Mouse (Mus musculus) colon, adult 2 months (tissue): ENCODE measurements around the gene Gm28434. TPM values are rescaled to one million over a fixed set of nuclear protein-coding genes. Genes with fewer than 3 reads are reported as not detected.

ENCODE experiments used
- polyA plus RNA-seq: library from polyadenylated mRNA; depleted of rRNA; stranded (reverse); fragments of >200 nt; gene quantifications from 2 replicates; pipeline ENCODE4 v1.2.3, GENCODE M21; 2012; rRNA removed

Gene Gm28434
- polyA plus RNA-seq, result not detected in 2 replicates

GRCm38 (mm10) chr5:87969201-87969600, at the start of gene Gm28434, which contains the start of gene 2310003L06Rik:
Gene Gm28434 (plus strand): TSS chr5:87969517.
Gene 2310003L06Rik (plus strand): TSS chr5:87969459.

DNA sequence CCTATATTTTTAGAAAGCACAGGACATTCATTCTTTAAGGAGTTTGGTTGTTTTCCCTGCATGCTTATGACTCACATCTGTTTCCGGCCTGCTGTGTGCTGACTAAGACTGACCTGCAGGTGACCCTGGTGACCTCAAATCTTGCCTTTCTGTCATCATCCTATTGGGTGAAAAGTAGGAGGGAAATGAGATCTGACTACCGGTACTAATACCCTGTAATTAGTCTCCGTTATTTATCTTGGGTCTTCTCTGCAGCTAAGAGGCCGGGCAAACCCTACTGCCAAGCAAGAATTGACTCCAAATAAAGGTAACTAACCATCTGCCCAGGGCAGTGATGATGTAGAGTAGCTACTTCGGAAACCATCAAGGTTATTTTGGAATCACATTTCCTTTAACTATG, 43.9 kb upstream of the Gm28434 start, which contains the start of gene Csn3:
Gene Csn3, plus strand, starts transcription at position 208 of the 400 bp plus-strand sequence.

GRCm38 (mm10) chr5:87979139-87979538, 9.8 kb downstream of the Gm28434 start, which contains the start of gene Cabs1:
Gene Cabs1 (plus strand): TSS chr5:87979439.

DNA sequence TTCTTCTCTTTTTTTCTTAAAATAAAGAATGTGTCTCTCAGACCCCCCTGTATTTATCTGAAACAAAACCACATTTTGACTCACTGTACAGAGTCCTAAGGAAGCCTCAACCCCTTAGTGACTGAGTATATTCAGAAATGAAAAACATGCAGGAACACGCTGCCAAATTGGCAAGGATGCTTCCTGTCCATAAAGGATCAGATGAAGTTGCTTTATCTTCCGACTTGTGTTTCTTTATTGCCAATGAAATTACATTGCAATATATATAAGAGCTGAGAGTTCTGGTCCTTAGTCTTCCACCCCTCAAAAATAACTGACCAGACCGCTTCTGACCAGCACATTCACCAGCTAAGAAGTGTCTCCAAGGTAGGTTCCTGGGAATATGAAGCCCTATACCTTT, 32.9 kb downstream of the Gm28434 start, which contains the start of gene Smr3a:
Gene Smr3a, plus strand, starts transcription at position 301 of the 400 bp plus-strand sequence.

Other genes with a start within 250 kb of the Gm28434 start
- not detected in 2 replicates for gene Csn1s2a, start 194.9 kb upstream of the Gm28434 start, polyA plus RNA-seq
- gene Csn1s2b, start 161.4 kb upstream of the Gm28434 start, polyA plus RNA-seq, result not detected in 2 replicates
- not detected in 2 replicates for gene Prr27, start 143.8 kb upstream of the Gm28434 start, polyA plus RNA-seq
- not detected in 2 replicates for gene Odam, start 84.5 kb upstream of the Gm28434 start, polyA plus RNA-seq
- not detected in 2 replicates for gene Csn3, start 43.9 kb upstream of the Gm28434 start, polyA plus RNA-seq
- gene 2310003L06Rik, start 58 bp upstream of the Gm28434 start, polyA plus RNA-seq, result not detected in 2 replicates
- gene Cabs1, start 9.9 kb downstream of the Gm28434 start, polyA plus RNA-seq, result not detected in 2 replicates
- gene Smr3a, start 33.0 kb downstream of the Gm28434 start, polyA plus RNA-seq, result not detected in 2 replicates
- not detected in 2 replicates for gene Smr2, start 117.0 kb downstream of the Gm28434 start, polyA plus RNA-seq
- gene Gm11116, start 142.0 kb downstream of the Gm28434 start, polyA plus RNA-seq, result not detected in 2 replicates
- gene Gm11115, start 184.6 kb downstream of the Gm28434 start, polyA plus RNA-seq, result not detected in 2 replicates